Mouse (Mus musculus) embryonic fibroblast, embryonic 13.5 days (primary cell): ENCODE measurements around the gene Adap1.

ENCODE experiments used
- CTCF ChIP-seq: IDR thresholded peaks from 2 replicates; pipeline ENCODE4 v1.5.1; 2011; ENCODE audit warnings: mild to moderate bottlenecking, control low read depth, low read length, moderate library complexity, borderline replicate concordance; ENCODE audit not compliant: insufficient read depth
- POLR2A ChIP-seq: IDR thresholded peaks from 2 replicates; pipeline ENCODE4 v1.6.1; 2011; ENCODE audit warnings: low read depth, mild to moderate bottlenecking, control low read depth, low read length, moderate library complexity

- TF ChIP-seq CTCF: no peak
- TF ChIP-seq POLR2A: no peak
These were observed 26.2 kb upstream of the Adap1 start for GRCm38 (mm10) chr5:139351628-139352027.
